Mouse (Mus musculus) kidney, postnatal 0 days (tissue): Measurements from ENCODE around the gene Vmn1r50. TPM values are rescaled to one million over a fixed set of nuclear protein-coding genes. Genes with fewer than 3 reads are reported as not detected.
"Not testable (repeated sequence)": the region's sequence is repeated elsewhere in the genome, so short reads cannot be mapped to it uniquely, and the experiment has no call there.

Experiments
- ATAC-seq: fragments of 200-750 bp; cut with Nextera tagmentation; replicated peaks from 2 replicates; pipeline ENCODE4 v1.8.0; 2017; ENCODE audit warnings: low read depth, moderate number of reproducible peaks, moderate TSS enrichment, moderate library complexity; ENCODE audit not compliant: low FRiP score
- DNase-seq: peaks from one replicate; pipeline ENCODE4 v3.0.0-alpha.2; 2016; ENCODE audit warnings: low spot score
- H3K27ac ChIP-seq: fragments of 300-500 bp; sonication (generic); 2 replicates; pipeline ENCODE4 v1.5.1; 2014; ENCODE audit warnings: mild to moderate bottlenecking
- H3K27me3 ChIP-seq: fragments of 300-500 bp; sonication (generic); 2 replicates; pipeline ENCODE4 v1.6.1; 2014; ENCODE audit warnings: low read length, mixed read lengths; ENCODE audit not compliant: insufficient read depth
- H3K36me3 ChIP-seq: fragments of 300-500 bp; sonication (generic); 2 replicates; pipeline ENCODE4 v1.6.1; 2014; ENCODE audit warnings: low read length, mixed read lengths; ENCODE audit not compliant: insufficient read depth
- H3K4me1 ChIP-seq: fragments of 300-500 bp; sonication (generic); replicated peaks from 2 replicates; pipeline ENCODE4 v1.6.1; 2014; ENCODE audit warnings: antibody characterized with exemption, low read length, mixed read lengths; ENCODE audit not compliant: insufficient read depth
- H3K4me2 ChIP-seq: fragments of 300-500 bp; sonication (generic); 2 replicates; pipeline ENCODE4 v1.6.1; 2014; ENCODE audit warnings: mild to moderate bottlenecking, low read length, moderate library complexity, mixed read lengths
- H3K4me3 ChIP-seq: fragments of 300-500 bp; sonication (generic); replicated peaks from 2 replicates; pipeline ENCODE4 v1.5.1; 2014; ENCODE audit warnings: low read depth, low read length
- H3K9ac ChIP-seq: fragments of 300-500 bp; sonication (generic); 2 replicates; pipeline ENCODE4 v1.6.1; 2014; ENCODE audit warnings: low read depth, low read length
- H3K9me3 ChIP-seq: fragments of 300-500 bp; sonication (generic); replicated peaks from 2 replicates; pipeline ENCODE4 v1.6.1; 2016; ENCODE audit warnings: low read length, inconsistent platforms, mixed read lengths
- CTCF ChIP-seq: IDR thresholded peaks from 2 replicates; pipeline ENCODE4 v1.5.1; 2016; ENCODE audit warnings: antibody characterized with exemption, low read depth, mild to moderate bottlenecking, moderate library complexity
- WGBS: fragments of 180-500 bp; shearing (Covaris S2); extraction: QIAGEN DNeasy Blood & Tissue Kit; methylation state at CpG from one replicate; pipeline ENCODE4 v1.1.7; 2014; 5-methylcytosine and 5-hydroxymethylcytosine counted together
- polyA plus RNA-seq: library from polyadenylated mRNA; unstranded; fragments of >200 nt; fragmentation: Nextera tagmentation; extraction: Ambion mirVana; gene quantifications from 2 replicates; pipeline ENCODE4 v1.2.1, GENCODE M21; 2015

Vmn1r50 gene
- not detected in 2 replicates for polyA plus RNA-seq

DNA sequence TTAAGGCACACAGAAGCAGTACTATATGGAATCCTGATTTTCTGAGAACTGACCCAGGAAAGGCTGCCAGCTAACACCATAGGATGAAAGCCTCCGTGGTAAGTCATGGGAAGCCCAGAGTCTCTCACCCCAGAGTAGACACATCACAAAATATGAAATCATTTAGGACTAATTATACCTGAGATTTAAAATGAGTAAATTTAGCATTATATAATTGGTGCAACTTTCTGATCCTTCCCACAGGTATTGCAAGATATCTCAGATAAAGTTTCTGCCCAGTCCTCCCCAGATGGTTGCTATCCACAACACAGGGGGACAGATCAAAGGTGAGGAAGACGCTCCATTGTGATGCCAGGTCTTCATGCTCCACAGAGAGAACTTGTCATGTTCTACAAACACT lies at the start of gene Vmn1r50:
TSS of gene Vmn1r50 (plus strand) at position 301 of the 400 bp plus-strand sequence.
- no peaks in the 10 kb centered on the region for H3K27me3 ChIP-seq
- H3K9ac ChIP-seq = no peak within 1 kb of the TSS
- TF ChIP-seq CTCF = no peak
- H3K4me1 ChIP-seq = no peaks in the 10 kb centered on the region
- no peak within 1 kb of the TSS for H3K27ac ChIP-seq
- DNase-seq (no peak), ATAC-seq (no peak)
- WGBS = 56% methylated on average over 2 of the region's 2 CpGs
- H3K9me3 ChIP-seq = no peaks in the 10 kb centered on the region
- no peak within 1 kb of the TSS for H3K4me3 ChIP-seq
- no peaks in the 10 kb centered on the region for H3K36me3 ChIP-seq
- no peak within 1 kb of the TSS for H3K4me2 ChIP-seq

DNA sequence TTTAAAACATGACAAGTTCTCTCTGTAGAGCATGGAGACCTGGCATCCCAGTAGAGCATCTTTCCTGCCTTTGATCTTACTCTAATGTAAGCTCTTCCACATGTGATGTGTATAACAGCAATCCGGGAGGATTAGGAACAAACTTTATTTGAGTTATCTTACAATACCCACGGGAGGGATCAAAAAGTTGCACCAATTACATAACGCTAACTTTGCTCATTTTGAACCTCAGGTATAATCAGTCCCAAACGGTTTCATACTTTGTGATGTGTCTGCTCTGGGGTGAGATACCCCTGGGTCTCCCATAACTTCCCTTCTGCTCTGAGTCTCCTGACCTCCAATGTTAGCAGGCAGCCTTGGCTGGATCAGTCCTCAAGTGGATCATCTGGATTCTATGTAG lies 22.8 kb upstream of the Vmn1r50 start, which contains the start of gene Vmn1r49:
TSS of gene Vmn1r49 (minus strand) at position 101 of the 400 bp plus-strand sequence.
- Histone ChIP-seq H3K9ac (no peak within 1 kb of the TSS), H3K4me2 (no peak within 1 kb of the TSS), H3K27ac (no peak within 1 kb of the TSS), H3K4me3 (no peak within 1 kb of the TSS), H3K27me3 (no peaks in the 10 kb centered on the region), H3K36me3 (no peaks in the 10 kb centered on the region), H3K9me3 (no peaks in the 10 kb centered on the region), H3K4me1 (no peaks in the 10 kb centered on the region)
- TF ChIP-seq CTCF = no peak
- WGBS = 81% methylated on average over 4 of the region's 4 CpGs
- ATAC-seq (no peak), DNase-seq (no peak)

DNA sequence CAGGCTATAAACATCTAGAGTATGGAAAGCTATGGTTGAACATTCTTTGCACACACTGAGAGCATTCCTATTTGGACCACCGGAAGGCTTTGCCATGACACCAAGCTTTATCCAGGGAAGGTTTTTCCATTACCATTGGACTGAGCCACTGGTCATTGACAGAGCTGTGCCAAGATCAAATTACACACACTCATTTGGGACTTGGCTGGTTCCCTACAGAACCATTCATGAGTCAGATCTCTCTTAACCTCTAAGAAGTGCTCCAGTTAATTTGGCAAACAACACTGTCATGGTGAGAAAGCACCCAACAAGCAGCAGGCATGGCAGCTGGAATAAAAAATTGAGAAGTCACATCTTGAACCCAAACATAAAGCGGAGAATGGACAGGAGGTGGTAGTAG lies 664 bp upstream of the Vmn1r50 start:
- no peaks in the 10 kb centered on the region for H3K36me3 ChIP-seq
- no peak overlapping the region for H3K9ac ChIP-seq
- no peak overlapping the region for H3K27ac ChIP-seq
- no peak for ATAC-seq
- no peak for DNase-seq
- no peak for TF ChIP-seq CTCF
- H3K4me2 ChIP-seq = no peak overlapping the region
- no peaks in the 10 kb centered on the region for H3K9me3 ChIP-seq
- no peak overlapping the region for H3K4me3 ChIP-seq
- no peaks in the 10 kb centered on the region for H3K27me3 ChIP-seq
- 84% methylated on average over 2 of the region's 2 CpGs for WGBS
- no peaks in the 10 kb centered on the region for H3K4me1 ChIP-seq

DNA sequence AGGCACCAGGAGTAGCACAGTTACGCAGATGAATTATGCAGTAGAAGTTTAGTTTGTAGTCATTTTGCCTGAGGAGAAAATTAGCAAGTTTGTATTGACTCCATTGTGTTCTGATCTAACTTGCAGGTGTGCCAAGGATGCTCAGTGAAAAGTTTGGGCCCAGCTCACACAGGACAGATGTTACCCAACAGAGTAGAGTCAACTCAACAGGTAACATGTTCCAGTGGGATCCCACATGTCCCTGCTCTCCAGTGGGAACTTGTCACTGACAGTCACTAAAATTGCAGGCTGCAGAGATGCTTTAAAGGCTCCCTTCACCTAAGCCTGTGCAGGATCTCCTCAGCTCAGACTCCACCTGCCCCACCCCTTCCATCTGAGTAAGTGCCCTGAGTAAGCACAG lies 21.1 kb downstream of the Vmn1r50 start, which contains the start of gene Vmn1r51:
TSS of gene Vmn1r51 (plus strand) at position 301 of the 400 bp plus-strand sequence.
- H3K4me2 ChIP-seq, H3K4me3 ChIP-seq, H3K36me3 ChIP-seq, H3K4me1 ChIP-seq, H3K27ac ChIP-seq, ATAC-seq, H3K9ac ChIP-seq, H3K9me3 ChIP-seq, H3K27me3 ChIP-seq, DNase-seq: not testable (repeated sequence)
- 89% methylated on average over 1 of the region's 1 CpGs for WGBS

Other genes starting within 250 kb of the Vmn1r50 start
- gene Vmn1r42, start 225.0 kb upstream of the Vmn1r50 start, polyA plus RNA-seq = not detected in 2 replicates
- gene Vmn1r43, start 225.0 kb upstream of the Vmn1r50 start, polyA plus RNA-seq = not detected in 2 replicates
- not detected in 2 replicates for gene Vmn1r44, start 217.8 kb upstream of the Vmn1r50 start, polyA plus RNA-seq
- gene Vmn1r45, start 160.8 kb upstream of the Vmn1r50 start, polyA plus RNA-seq = not detected in 2 replicates
- gene Vmn1r46, start 132.1 kb upstream of the Vmn1r50 start, polyA plus RNA-seq = not detected in 2 replicates
- not detected in 2 replicates for gene Vmn1r47, start 85.3 kb upstream of the Vmn1r50 start, polyA plus RNA-seq
- not detected in 2 replicates for gene Vmn1r48, start 64.6 kb upstream of the Vmn1r50 start, polyA plus RNA-seq
- not detected in 2 replicates for gene Vmn1r49, start 22.9 kb upstream of the Vmn1r50 start, polyA plus RNA-seq
- gene Vmn1r51, start 21.2 kb downstream of the Vmn1r50 start, polyA plus RNA-seq = 0.03 TPM in 1 of 2 replicates, not detected in the other
- gene Vmn1r52, start 73.4 kb downstream of the Vmn1r50 start, polyA plus RNA-seq = not detected in 2 replicates
- not detected in 2 replicates for gene V1ra8, start 101.4 kb downstream of the Vmn1r50 start, polyA plus RNA-seq
- gene Vmn1r53, start 123.0 kb downstream of the Vmn1r50 start, polyA plus RNA-seq = not detected in 2 replicates
- not detected in 2 replicates for gene Vmn1r54, start 144.9 kb downstream of the Vmn1r50 start, polyA plus RNA-seq
- gene BC048671, start 199.8 kb downstream of the Vmn1r50 start, polyA plus RNA-seq = not detected in 2 replicates
- gene Chst13, start 223.8 kb downstream of the Vmn1r50 start, polyA plus RNA-seq = 4.4 and 6.0 TPM in 2 replicates
- gene Uroc1, start 231.9 kb downstream of the Vmn1r50 start, polyA plus RNA-seq = 0.38 and 0.69 TPM in 2 replicates